Mouse (Mus musculus): Measurements from ENCODE around the gene Zfp276. TPM values are rescaled to one million over a fixed set of nuclear protein-coding genes. Genes with fewer than 3 reads are reported as not detected.
"Not testable (repeated sequence)": the region's sequence is repeated elsewhere in the genome, so short reads cannot be mapped to it uniquely, and the experiment has no call there.

Gene Zfp276
- polyA plus RNA-seq, 1 experiment from 2014 or later: 24.4 TPM

- H3K9me3 ChIP-seq (replicated peaks; ENCODE audit: control insufficient read depth, low read length, poor library complexity, severe bottlenecking): no peaks in the 10 kb centered on the region
- H3K27me3 ChIP-seq (ENCODE audit: control insufficient read depth, insufficient read depth, low read depth, low read length): no peaks in the 10 kb centered on the region
- peaks cover 23% of the 10 kb centered on the region for H3K36me3 ChIP-seq (ENCODE audit: control insufficient read depth, insufficient read depth, low read length)
- ATAC-seq: peak; percentile 55
- peaks cover 18% of the 10 kb centered on the region for H3K4me1 ChIP-seq (ENCODE audit: control insufficient read depth, insufficient read depth, low read length)
- peak overlapping the region; percentile 92 for H3K27ac ChIP-seq (ENCODE audit: low read length)
- peak overlapping the region; percentile 97 for H3K4me3 ChIP-seq (ENCODE audit: low read depth, low read length)
- peak overlapping the region; percentile 100 for H3K9ac ChIP-seq (ENCODE audit: low read depth, low read length)
- peak overlapping the region; percentile 68 for H3K4me2 ChIP-seq (ENCODE audit: low read length)
- WGBS: 0% methylated on average over 28 of the region's 40 CpGs
Observed at GRCm38 (mm10) chr8:123253451-123254098, 420 bp upstream of the Zfp276 start.

GRCm38 (mm10) chr8:123255170-123255569 is 1.2 kb downstream of the Zfp276 start:
- WGBS: 71% methylated on average over 6 of the region's 6 CpGs

GRCm38 (mm10) chr8:123257114-123257513 is 3.1 kb downstream of the Zfp276 start:
- H3K36me3 ChIP-seq (ENCODE audit: control insufficient read depth, insufficient read depth, low read length): peaks cover 19% of the 10 kb centered on the region; the same call in 1 of the 2 replicates

More at GRCm38 (mm10) chr8:123255170-123255569, 1.2 kb downstream of the Zfp276 start:
- Histone ChIP-seq H3K9me3 (replicated peaks; ENCODE audit: control insufficient read depth, low read length, poor library complexity, severe bottlenecking) (no peaks in the 10 kb centered on the region), H3K36me3 (ENCODE audit: control insufficient read depth, insufficient read depth, low read length) (peaks cover 30% of the 10 kb centered on the region), H3K4me3 (ENCODE audit: low read depth, low read length) (peak overlapping the region; percentile 97), H3K9ac (ENCODE audit: low read depth, low read length) (peak overlapping the region; percentile 100), H3K4me2 (ENCODE audit: low read length) (peak overlapping the region; percentile 97), H3K27ac (ENCODE audit: low read length) (no peak overlapping the region), H3K4me1 (ENCODE audit: control insufficient read depth, insufficient read depth, low read length) (peaks cover 18% of the 10 kb centered on the region), H3K27me3 (ENCODE audit: control insufficient read depth, insufficient read depth, low read depth, low read length) (no peaks in the 10 kb centered on the region)
- no peak for ATAC-seq

GRCm38 (mm10) chr8:123257593-123257992 is 3.6 kb downstream of the Zfp276 start:
- H3K27ac ChIP-seq (ENCODE audit: low read length); H3K27me3 ChIP-seq (ENCODE audit: control insufficient read depth, insufficient read depth, low read depth, low read length); H3K9ac ChIP-seq (ENCODE audit: low read depth, low read length); H3K9me3 ChIP-seq (replicated peaks; ENCODE audit: control insufficient read depth, low read length, poor library complexity, severe bottlenecking); ATAC-seq; H3K4me3 ChIP-seq (ENCODE audit: low read depth, low read length); H3K4me2 ChIP-seq (ENCODE audit: low read length): not testable (repeated sequence)
- Histone ChIP-seq H3K36me3 (ENCODE audit: control insufficient read depth, insufficient read depth, low read length) (peaks cover 19% of the 10 kb centered on the region; the same call in 1 of the 2 replicates), H3K4me1 (ENCODE audit: control insufficient read depth, insufficient read depth, low read length) (peaks cover 16% of the 10 kb centered on the region)
- 93% methylated on average over 8 of the region's 8 CpGs for WGBS

More at GRCm38 (mm10) chr8:123257114-123257513, 3.1 kb downstream of the Zfp276 start:
- Histone ChIP-seq H3K4me3 (ENCODE audit: low read depth, low read length) (no peak overlapping the region), H3K27ac (ENCODE audit: low read length) (no peak overlapping the region), H3K9me3 (replicated peaks; ENCODE audit: control insufficient read depth, low read length, poor library complexity, severe bottlenecking) (no peaks in the 10 kb centered on the region), H3K27me3 (ENCODE audit: control insufficient read depth, insufficient read depth, low read depth, low read length) (no peaks in the 10 kb centered on the region), H3K4me1 (ENCODE audit: control insufficient read depth, insufficient read depth, low read length) (peaks cover 18% of the 10 kb centered on the region), H3K4me2 (ENCODE audit: low read length) (no peak overlapping the region), H3K9ac (ENCODE audit: low read depth, low read length) (no peak overlapping the region)
- no peak for ATAC-seq
- WGBS: 79% methylated on average over 3 of the region's 3 CpGs

GRCm38 (mm10) chr8:123267926-123268656 is 14.1 kb downstream of the Zfp276 start:
- Histone ChIP-seq H3K9ac (ENCODE audit: low read depth, low read length) (no peak overlapping the region), H3K4me2 (ENCODE audit: low read length) (no peak overlapping the region), H3K9me3 (replicated peaks; ENCODE audit: control insufficient read depth, low read length, poor library complexity, severe bottlenecking) (no peaks in the 10 kb centered on the region), H3K4me3 (ENCODE audit: low read depth, low read length) (no peak overlapping the region), H3K27me3 (ENCODE audit: control insufficient read depth, insufficient read depth, low read depth, low read length) (no peaks in the 10 kb centered on the region), H3K36me3 (ENCODE audit: control insufficient read depth, insufficient read depth, low read length) (peaks cover 48% of the 10 kb centered on the region), H3K27ac (ENCODE audit: low read length) (no peak overlapping the region), H3K4me1 (ENCODE audit: control insufficient read depth, insufficient read depth, low read length) (no peaks in the 10 kb centered on the region)
- WGBS: 79% methylated on average over 14 of the region's 14 CpGs
- no peak for ATAC-seq

GRCm38 (mm10) chr8:123271147-123271546 is 17.2 kb downstream of the Zfp276 start:
- no peaks in the 10 kb centered on the region for H3K9me3 ChIP-seq (replicated peaks; ENCODE audit: control insufficient read depth, low read length, poor library complexity, severe bottlenecking)
- H3K27ac ChIP-seq (ENCODE audit: low read length): no peak overlapping the region
- H3K36me3 ChIP-seq (ENCODE audit: control insufficient read depth, insufficient read depth, low read length): peaks cover 31% of the 10 kb centered on the region
- H3K4me1 ChIP-seq (ENCODE audit: control insufficient read depth, insufficient read depth, low read length): no peaks in the 10 kb centered on the region
- H3K27me3 ChIP-seq (ENCODE audit: control insufficient read depth, insufficient read depth, low read depth, low read length): no peaks in the 10 kb centered on the region
- ATAC-seq: no peak
- WGBS: 93% methylated on average over 10 of the region's 10 CpGs
- no peak overlapping the region for H3K4me3 ChIP-seq (ENCODE audit: low read depth, low read length)
- H3K9ac ChIP-seq (ENCODE audit: low read depth, low read length): no peak overlapping the region
- no peak overlapping the region for H3K4me2 ChIP-seq (ENCODE audit: low read length)

- Histone ChIP-seq H3K27ac (ENCODE audit: low read length) (no peak overlapping the region), H3K4me1 (ENCODE audit: control insufficient read depth, insufficient read depth, low read length) (no peaks in the 10 kb centered on the region), H3K27me3 (ENCODE audit: control insufficient read depth, insufficient read depth, low read depth, low read length) (no peaks in the 10 kb centered on the region), H3K36me3 (ENCODE audit: control insufficient read depth, insufficient read depth, low read length) (peaks cover 26% of the 10 kb centered on the region), H3K9me3 (replicated peaks; ENCODE audit: control insufficient read depth, low read length, poor library complexity, severe bottlenecking) (no peaks in the 10 kb centered on the region), H3K4me2 (ENCODE audit: low read length) (no peak overlapping the region), H3K9ac (ENCODE audit: low read depth, low read length) (no peak overlapping the region), H3K4me3 (ENCODE audit: low read depth, low read length) (no peak overlapping the region)
- ATAC-seq: no peak
- WGBS: 82% methylated on average over 4 of the region's 4 CpGs
Observed at GRCm38 (mm10) chr8:123271901-123272300, 17.9 kb downstream of the Zfp276 start.

GRCm38 (mm10) chr8:123274447-123274846 is 20.5 kb downstream of the Zfp276 start:
- H3K9ac ChIP-seq (ENCODE audit: low read depth, low read length): no peak overlapping the region

GRCm38 (mm10) chr8:123275096-123275495 is 21.1 kb downstream of the Zfp276 start:
- 96% methylated on average over 12 of the region's 12 CpGs for WGBS
- no peaks in the 10 kb centered on the region for H3K27me3 ChIP-seq (ENCODE audit: control insufficient read depth, insufficient read depth, low read depth, low read length)
- ATAC-seq: no peak
- H3K4me1 ChIP-seq (ENCODE audit: control insufficient read depth, insufficient read depth, low read length): no peaks in the 10 kb centered on the region
- H3K9ac ChIP-seq (ENCODE audit: low read depth, low read length): no peak overlapping the region
- no peaks in the 10 kb centered on the region for H3K9me3 ChIP-seq (replicated peaks; ENCODE audit: control insufficient read depth, low read length, poor library complexity, severe bottlenecking)
- no peak overlapping the region for H3K4me3 ChIP-seq (ENCODE audit: low read depth, low read length)
- no peak overlapping the region for H3K27ac ChIP-seq (ENCODE audit: low read length)
- H3K36me3 ChIP-seq (ENCODE audit: control insufficient read depth, insufficient read depth, low read length): peaks cover 1% of the 10 kb centered on the region; the same call in 1 of the 2 replicates
- H3K4me2 ChIP-seq (ENCODE audit: low read length): no peak overlapping the region

More at GRCm38 (mm10) chr8:123274447-123274846, 20.5 kb downstream of the Zfp276 start:
- no peak for ATAC-seq
- Histone ChIP-seq H3K4me3 (ENCODE audit: low read depth, low read length) (no peak overlapping the region), H3K27me3 (ENCODE audit: control insufficient read depth, insufficient read depth, low read depth, low read length) (no peaks in the 10 kb centered on the region), H3K9me3 (replicated peaks; ENCODE audit: control insufficient read depth, low read length, poor library complexity, severe bottlenecking) (no peaks in the 10 kb centered on the region), H3K4me1 (ENCODE audit: control insufficient read depth, insufficient read depth, low read length) (no peaks in the 10 kb centered on the region), H3K36me3 (ENCODE audit: control insufficient read depth, insufficient read depth, low read length) (peaks cover 6% of the 10 kb centered on the region), H3K27ac (ENCODE audit: low read length) (no peak overlapping the region), H3K4me2 (ENCODE audit: low read length) (no peak overlapping the region)
- 88% methylated on average over 5 of the region's 5 CpGs for WGBS
